Mouse (Mus musculus) layer of hippocampus, postnatal 25 days (tissue): ENCODE results near the gene Flnb. TPM values are rescaled to one million over a fixed set of nuclear protein-coding genes. Genes with fewer than 3 reads are reported as not detected.

Experiments
- DNase-seq, 2 experiments: peaks; one replicate each; pipeline ENCODE4 v3.0.0; 2022; ENCODE audit warnings: mixed read lengths in 2 of 2, low spot score in 1 of 2; ENCODE audit errors: extremely low spot score in 1 of 2
- total RNA-seq, 2 experiments: library from RNA; stranded (reverse); gene quantifications; 2 replicates each; pipeline ENCODE4 v1.2.3; 2021

Flnb gene
- total RNA-seq, 2 experiments from 2014 or later: 37.2 to 68.2 TPM

- peak in 1 of 2 experiments; percentile 29 for DNase-seq
Measured at GRCm38 (mm10) chr14:7938809-7939784, 121.3 kb downstream of the Flnb start.

DNA sequence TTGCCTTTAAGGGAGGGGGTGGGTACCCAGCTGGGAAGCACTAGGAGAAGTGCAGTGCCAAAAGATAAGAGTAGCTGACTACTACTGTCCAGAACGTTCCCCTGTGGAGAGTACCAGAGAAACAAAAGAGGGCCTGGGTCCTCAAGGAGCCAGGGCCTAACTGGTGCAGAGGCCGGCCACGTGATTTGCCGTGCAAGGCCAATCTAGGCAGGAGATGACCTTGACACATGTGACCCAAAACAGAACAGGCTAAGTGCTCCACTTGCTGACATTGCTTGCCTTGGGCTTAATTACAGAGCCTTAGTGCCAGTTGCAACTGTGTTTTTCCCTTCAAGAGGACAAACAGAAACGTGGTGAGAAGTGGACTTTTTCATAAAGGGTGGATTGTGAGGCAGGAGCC is 123.7 kb downstream of the Flnb start:
- DNase-seq: no peak

DNA sequence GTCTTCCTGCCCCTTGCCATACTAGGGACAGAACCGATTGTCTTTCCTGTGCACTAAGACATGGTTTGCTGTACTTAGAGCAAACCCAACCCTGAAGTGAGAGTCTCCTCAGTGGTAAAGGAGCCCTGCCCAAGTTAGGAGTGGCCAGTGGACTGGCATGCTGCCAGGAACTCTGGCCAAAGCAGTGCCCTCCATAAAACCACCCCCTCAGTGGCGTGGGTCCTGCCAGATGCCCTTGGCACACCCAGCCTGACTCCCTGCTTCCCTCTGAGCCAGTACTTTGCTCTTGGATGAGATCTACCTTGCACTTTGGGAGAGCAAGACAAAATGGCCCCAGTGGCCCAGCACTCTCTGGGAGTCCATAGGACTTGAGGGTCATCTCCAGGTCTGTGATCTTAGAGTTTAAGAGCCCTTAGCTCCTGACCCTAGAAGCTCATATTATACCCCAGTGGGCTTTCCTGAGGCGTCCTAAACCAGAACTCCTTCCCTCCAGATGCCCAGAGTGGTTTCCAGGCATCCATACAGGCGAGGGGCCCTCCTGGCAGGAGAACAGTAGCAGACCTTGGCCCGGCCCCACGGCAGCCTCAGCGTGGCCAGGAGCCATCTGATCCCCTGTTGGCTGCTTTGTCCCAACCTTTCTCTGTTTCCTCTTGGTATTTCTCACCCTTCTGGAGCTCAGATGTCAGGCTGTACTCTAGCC is 125.5 kb downstream of the Flnb start:
- DNase-seq: peak in 1 of 2 experiments; percentile 34

GRCm38 (mm10) chr14:7943801-7944135 is 126.0 kb downstream of the Flnb start:
- DNase-seq: no peak

- peak in 1 of 2 experiments; percentile 27 for DNase-seq
Measured at GRCm38 (mm10) chr14:7944349-7945039, 126.7 kb downstream of the Flnb start.

DNA sequence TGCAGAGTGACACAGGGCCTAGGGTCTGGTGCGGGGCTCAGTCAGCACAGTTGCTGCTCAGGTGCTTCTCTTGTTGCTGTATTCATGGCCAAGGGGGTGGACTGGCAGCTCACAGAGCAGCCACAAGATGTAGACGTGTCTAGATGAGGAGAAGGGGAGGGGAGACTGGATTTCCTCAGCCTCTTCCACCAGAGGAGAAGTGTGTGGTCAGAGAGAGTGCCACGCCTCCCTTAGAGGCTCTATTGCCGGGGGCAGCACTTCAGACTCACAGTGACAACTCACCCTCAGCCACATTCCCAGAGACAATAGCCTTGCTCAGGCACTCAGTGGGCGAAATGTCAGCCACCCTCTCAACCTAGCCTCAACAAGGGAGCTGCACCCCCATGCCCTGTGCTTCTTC is 127.5 kb downstream of the Flnb start:
- no peak for DNase-seq

DNA sequence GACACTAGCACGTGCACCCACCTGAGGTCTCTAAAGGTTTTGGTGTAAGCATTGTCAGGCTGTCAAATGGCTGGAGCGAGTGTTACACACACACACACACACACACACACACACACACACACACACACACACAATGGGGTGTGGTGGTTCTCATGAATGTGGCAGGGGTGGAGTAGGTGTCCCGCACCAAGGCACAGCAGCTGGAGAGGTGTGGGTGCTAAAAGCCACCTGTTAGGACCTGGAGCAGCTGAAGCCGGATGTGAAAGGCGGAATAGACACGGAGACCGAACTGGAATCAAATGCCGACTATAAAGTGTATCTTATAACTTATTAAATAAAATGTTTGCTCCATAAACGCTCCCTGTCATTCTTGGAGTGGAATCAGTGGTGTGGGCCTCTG is 133.5 kb downstream of the Flnb start:
- DNase-seq: no peak

DNA sequence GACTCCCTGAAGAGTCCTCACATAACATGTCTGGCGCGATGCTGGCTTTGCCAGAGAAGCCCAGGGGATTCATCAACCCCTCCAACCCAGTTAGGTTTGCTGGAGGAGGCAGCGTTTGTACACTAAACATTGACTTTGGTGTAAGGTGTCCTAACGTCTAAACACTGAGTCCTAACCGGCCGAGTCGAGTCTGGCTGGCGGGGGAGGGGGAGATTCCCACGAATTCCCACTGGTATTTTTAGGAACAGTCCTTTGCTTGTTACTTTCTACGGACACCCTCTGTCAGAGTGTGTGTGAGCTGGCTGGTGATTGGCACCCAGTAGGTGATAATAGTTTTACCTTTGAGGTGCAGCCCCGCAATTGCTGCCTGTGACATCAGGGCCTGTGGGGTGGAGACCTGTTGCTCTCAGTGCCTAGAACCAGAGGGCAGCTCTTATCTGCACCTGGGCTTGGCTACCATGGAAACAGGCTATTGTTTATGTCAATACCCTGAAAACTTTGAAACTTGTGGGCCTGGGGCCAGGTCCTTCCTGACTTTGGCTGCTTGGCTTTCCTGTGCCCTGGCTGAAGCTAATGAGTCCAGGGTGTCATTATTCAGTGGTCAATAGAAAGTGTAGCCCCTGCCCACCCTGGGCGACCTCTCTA is 135.0 kb downstream of the Flnb start:
- DNase-seq: no peak

GRCm38 (mm10) chr14:7954071-7954471 is 136.3 kb downstream of the Flnb start:
- DNase-seq: no peak

- DNase-seq: no peak
Measured at GRCm38 (mm10) chr14:7956427-7956826, 138.7 kb downstream of the Flnb start.

- no peak for DNase-seq
Measured at GRCm38 (mm10) chr14:7957049-7957448, 139.3 kb downstream of the Flnb start, which contains the start of gene Gm45521. Gene Gm45521 (plus strand): TSS chr14:7957288.

GRCm38 (mm10) chr14:7960616-7961015 is 142.9 kb downstream of the Flnb start:
- peak in 1 of 2 experiments; percentile 43 for DNase-seq

GRCm38 (mm10) chr14:7961714-7962113 is 144.0 kb downstream of the Flnb start:
- no peak for DNase-seq

- DNase-seq: no peak
Measured at GRCm38 (mm10) chr14:7962626-7963025, 144.9 kb downstream of the Flnb start.

DNA sequence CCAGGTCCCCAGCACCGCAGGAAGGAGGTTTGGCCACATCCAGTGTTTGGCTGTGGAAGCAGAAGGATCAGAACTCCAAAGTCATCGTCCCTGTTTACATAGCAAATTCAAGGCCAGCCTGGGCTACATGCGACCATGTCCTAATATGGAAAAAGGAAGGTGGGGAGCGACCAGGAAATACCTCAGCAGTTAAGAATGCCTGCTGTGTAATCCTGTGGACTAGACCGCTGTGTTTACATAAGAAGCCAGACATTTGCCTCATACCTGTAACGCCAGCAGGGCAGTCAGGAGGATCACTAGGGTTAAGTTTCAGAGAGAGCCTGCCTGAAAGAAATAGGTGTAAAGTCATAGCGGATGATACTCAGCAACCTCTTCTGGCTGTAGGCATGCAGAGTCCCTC is 145.4 kb downstream of the Flnb start:
- no peak for DNase-seq

- peak; percentile 39 to 80 for DNase-seq
Measured at GRCm38 (mm10) chr14:7964219-7964889, 146.6 kb downstream of the Flnb start.

- no peak for DNase-seq
Measured at GRCm38 (mm10) chr14:7971889-7972493, 154.2 kb downstream of the Flnb start.

GRCm38 (mm10) chr14:7974643-7975042 is 156.9 kb downstream of the Flnb start:
- DNase-seq: no peak

DNA sequence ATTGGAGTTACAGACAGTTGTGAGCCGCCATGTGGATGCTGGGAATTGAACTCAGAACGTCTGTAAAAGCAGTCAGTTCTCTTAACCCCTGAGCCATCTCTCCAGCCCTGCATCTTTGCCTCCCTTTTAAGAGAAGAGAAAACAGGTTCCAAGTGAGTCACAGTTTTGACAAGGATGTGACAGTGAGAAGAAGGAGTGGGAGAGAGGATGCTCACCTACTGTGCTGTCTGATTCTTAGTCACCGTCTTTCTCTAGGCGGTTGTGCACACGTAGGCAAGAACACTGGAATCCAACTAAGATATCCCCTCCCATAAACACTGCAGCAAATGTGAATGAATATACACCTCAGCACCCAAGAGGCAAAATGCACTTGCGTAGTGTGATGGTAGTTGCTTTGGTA is 157.4 kb downstream of the Flnb start:
- DNase-seq: no peak
